Mouse (Mus musculus) liver, embryonic 14.5 days (tissue): ENCODE data around the gene Atp8a2. TPM values are rescaled to one million over a fixed set of nuclear protein-coding genes. Genes with fewer than 3 reads are reported as not detected.

Experiments used
- ATAC-seq: fragments of 200-750 bp; cut with Nextera tagmentation; 2 replicates; pipeline ENCODE4 v1.8.0; 2017; ENCODE audit warnings: moderate number of reproducible peaks, mild to moderate bottlenecking, moderate library complexity; ENCODE audit not compliant: insufficient read depth
- DNase-seq, 3 experiments: peaks; one replicate each; pipeline ENCODE4 v3.0.0-alpha.2; 2012 to 2013; ENCODE audit warnings: low read depth in 3 of 3, low spot score in 3 of 3
- H3K27ac ChIP-seq: fragments of 300-500 bp; sonication (generic); 2 replicates; pipeline ENCODE4 v1.5.1; 2014; ENCODE audit warnings: moderate library complexity, mild to moderate bottlenecking, control low read depth, inconsistent platforms
- H3K27me3 ChIP-seq: fragments of 300-500 bp; sonication (generic); 2 replicates; pipeline ENCODE4 v1.6.1; 2014; ENCODE audit warnings: mild to moderate bottlenecking, low read length, moderate library complexity; ENCODE audit not compliant: control insufficient read depth, insufficient read depth
- H3K36me3 ChIP-seq: fragments of 300-500 bp; sonication (generic); replicated peaks from 2 replicates; pipeline ENCODE4 v1.6.1; 2014; ENCODE audit warnings: low read depth; ENCODE audit not compliant: control insufficient read depth, insufficient read depth
- H3K4me1 ChIP-seq, 2 experiments: fragments of 200-500 bp in 1 of 2; fragments of 300-500 bp in 1 of 2; sonication (generic) in 1 of 2; replicated peaks; 2 replicates each; pipeline ENCODE4 v1.6.1; 2012 to 2014; ENCODE audit warnings: antibody characterized with exemption in 1 of 2, inconsistent platforms in 1 of 2, low read length in 1 of 2; ENCODE audit not compliant: control insufficient read depth in 2 of 2, insufficient read depth in 2 of 2
- H3K4me2 ChIP-seq: fragments of 300-500 bp; sonication (generic); 2 replicates; pipeline ENCODE4 v1.6.1; 2014; ENCODE audit warnings: low read depth, mild to moderate bottlenecking, control low read depth, moderate library complexity
- H3K4me3 ChIP-seq, 2 experiments: fragments of 200-500 bp in 1 of 2; fragments of 300-500 bp in 1 of 2; sonication (generic) in 1 of 2; 2 replicates each; pipeline ENCODE4 v1.5.1; 2012 to 2014; ENCODE audit warnings: low read depth in 2 of 2, low read length in 2 of 2, mild to moderate bottlenecking in 2 of 2, control low read depth in 1 of 2, inconsistent platforms in 1 of 2, moderate library complexity in 1 of 2; ENCODE audit not compliant: insufficient read depth in 1 of 2
- H3K9ac ChIP-seq: fragments of 300-500 bp; sonication (generic); replicated peaks from 2 replicates; pipeline ENCODE4 v1.6.1; 2014; ENCODE audit warnings: mild to moderate bottlenecking, control low read depth, moderate library complexity
- H3K9me3 ChIP-seq: fragments of 300-500 bp; sonication (generic); 2 replicates; pipeline ENCODE4 v1.6.1; 2016; ENCODE audit warnings: low read length, mixed read lengths; ENCODE audit not compliant: control insufficient read depth
- CTCF ChIP-seq: IDR thresholded peaks from 2 replicates; pipeline ENCODE4 v1.5.1; 2016; ENCODE audit warnings: antibody characterized with exemption, low read depth, control low read depth
- EP300 ChIP-seq: IDR thresholded peaks from 2 replicates; pipeline ENCODE4 v1.6.1; 2016; ENCODE audit warnings: antibody characterized with exemption, low read depth
- WGBS: fragments of 180-500 bp; shearing (Covaris S2); extraction: QIAGEN DNeasy Blood & Tissue Kit; methylation state at CpG from one replicate; pipeline ENCODE4 v1.1.7; 2014; ENCODE audit not compliant: insufficient replicate concordance; 5-methylcytosine and 5-hydroxymethylcytosine counted together
- polyA plus RNA-seq, 2 experiments: library from polyadenylated mRNA; depleted of rRNA in 1 of 2; stranded (reverse) in 1 of 2; unstranded in 1 of 2; fragments of >200 nt; fragmentation: Nextera tagmentation in 1 of 2; extraction: Ambion mirVana in 1 of 2; gene quantifications; 2 replicates each; pipeline versions ENCODE4 v1.2.1 to v1.2.3; 2012 to 2014

Atp8a2 gene
- polyA plus RNA-seq, 2 experiments, result 0.51 to 1.8 TPM

DNA sequence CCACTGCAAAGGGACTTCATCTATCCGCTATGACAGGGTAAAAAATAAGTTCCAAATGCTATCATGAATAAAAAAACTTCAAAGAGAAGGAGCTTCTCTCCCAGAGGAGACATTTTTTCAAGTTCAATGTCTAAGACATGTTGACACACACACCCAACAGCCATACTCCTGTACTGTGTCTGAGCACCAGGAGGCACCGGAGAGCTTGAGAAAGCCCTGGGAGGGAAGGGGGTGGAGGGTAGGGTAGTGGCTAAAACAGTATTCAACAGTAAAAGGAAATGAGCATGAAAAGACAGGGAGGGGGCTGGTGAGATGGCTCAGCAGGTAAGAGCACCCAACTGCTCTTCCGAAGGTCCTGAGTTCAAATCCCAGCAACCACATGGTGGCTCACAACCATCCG lies 58.6 kb downstream of the Atp8a2 start:
- ATAC-seq, result no peak
- WGBS, result 74% methylated on average over 3 of the region's 4 CpGs
- DNase-seq, result no peak
- Histone ChIP-seq H3K4me3 (no peak overlapping the region), H3K9me3 (no peaks in the 10 kb centered on the region), H3K36me3 (no peaks in the 10 kb centered on the region), H3K27ac (no peak overlapping the region), H3K4me1 (no peaks in the 10 kb centered on the region), H3K4me2 (no peak overlapping the region), H3K27me3 (no peaks in the 10 kb centered on the region), H3K9ac (no peak overlapping the region)
- TF ChIP-seq CTCF (no peak), EP300 (no peak)

DNA sequence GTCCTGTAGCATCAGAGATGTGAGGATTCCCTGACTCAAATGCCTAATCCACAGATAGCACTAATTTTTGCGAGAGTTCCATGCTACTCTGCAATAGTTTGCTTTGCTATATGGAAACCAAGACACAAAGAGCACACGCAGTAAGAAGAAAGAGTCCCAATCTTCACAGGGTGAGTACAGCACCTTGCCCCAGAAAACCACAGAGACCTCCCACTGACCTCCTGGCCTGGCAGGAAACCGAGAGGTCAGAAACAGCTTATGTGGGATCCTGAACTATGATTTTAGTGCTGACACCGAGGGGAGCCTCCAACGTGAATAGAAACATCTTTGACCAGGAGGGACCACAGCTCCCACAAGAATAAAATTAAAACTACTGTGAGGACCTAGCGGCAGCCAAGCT lies 59.2 kb downstream of the Atp8a2 start:
- no peak for TF ChIP-seq CTCF
- TF ChIP-seq EP300, result no peak
- Histone ChIP-seq H3K27me3 (no peaks in the 10 kb centered on the region), H3K4me1 (no peaks in the 10 kb centered on the region), H3K9me3 (no peaks in the 10 kb centered on the region), H3K27ac (no peak overlapping the region), H3K4me3 (no peak overlapping the region), H3K36me3 (no peaks in the 10 kb centered on the region), H3K9ac (no peak overlapping the region), H3K4me2 (no peak overlapping the region)
- DNase-seq, result no peak
- WGBS, result 31% methylated on average over 6 of the region's 6 CpGs
- ATAC-seq, result no peak

- 57% methylated on average over 4 of the region's 4 CpGs for WGBS
- H3K4me1 ChIP-seq, result no peaks in the 10 kb centered on the region
- ATAC-seq (no peak), DNase-seq (no peak)
- no peak overlapping the region for H3K4me2 ChIP-seq
- no peak overlapping the region for H3K4me3 ChIP-seq
- H3K9me3 ChIP-seq, result no peaks in the 10 kb centered on the region
- H3K27ac ChIP-seq, result no peak overlapping the region
- H3K27me3 ChIP-seq, result no peaks in the 10 kb centered on the region
- TF ChIP-seq EP300 (no peak), CTCF (no peak)
- no peak overlapping the region for H3K9ac ChIP-seq
- H3K36me3 ChIP-seq, result no peaks in the 10 kb centered on the region
These were observed 61.2 kb downstream of the Atp8a2 start for GRCm38 (mm10) chr14:60135801-60136200.

- TF ChIP-seq EP300, result no peak
- no peak for TF ChIP-seq CTCF
- Histone ChIP-seq H3K27me3 (no peaks in the 10 kb centered on the region), H3K27ac (no peak overlapping the region), H3K36me3 (no peaks in the 10 kb centered on the region), H3K4me3 (no peak overlapping the region), H3K9ac (no peak overlapping the region), H3K9me3 (no peaks in the 10 kb centered on the region), H3K4me2 (no peak overlapping the region), H3K4me1 (no peaks in the 10 kb centered on the region)
- ATAC-seq (no peak), DNase-seq (no peak)
- WGBS, result 69% methylated on average over 9 of the region's 9 CpGs
These were observed 62.3 kb downstream of the Atp8a2 start for GRCm38 (mm10) chr14:60134720-60135119.

GRCm38 (mm10) chr14:60131196-60131876 lies 65.6 kb downstream of the Atp8a2 start:
- WGBS, result 42% methylated on average over 9 of the region's 9 CpGs
- Histone ChIP-seq H3K9ac (no peak overlapping the region), H3K4me2 (no peak overlapping the region), H3K27me3 (no peaks in the 10 kb centered on the region), H3K4me1 (no peaks in the 10 kb centered on the region), H3K27ac (no peak overlapping the region), H3K4me3 (no peak overlapping the region), H3K9me3 (no peaks in the 10 kb centered on the region), H3K36me3 (no peaks in the 10 kb centered on the region)
- ATAC-seq (no peak), DNase-seq (no peak)
- TF ChIP-seq EP300 (no peak), CTCF (no peak)
